Mouse (Mus musculus) frontal cortex, adult (tissue): ENCODE data around the gene Mipep.

Experiments
- ATAC-seq: cut with Nextera tagmentation; 2 replicates; pipeline ENCODE4 v1.9.2; 2017; ENCODE audit warnings: mild to moderate bottlenecking, moderate library complexity, mixed read lengths; ENCODE audit not compliant: low TSS enrichment

The Mipep gene

DNA sequence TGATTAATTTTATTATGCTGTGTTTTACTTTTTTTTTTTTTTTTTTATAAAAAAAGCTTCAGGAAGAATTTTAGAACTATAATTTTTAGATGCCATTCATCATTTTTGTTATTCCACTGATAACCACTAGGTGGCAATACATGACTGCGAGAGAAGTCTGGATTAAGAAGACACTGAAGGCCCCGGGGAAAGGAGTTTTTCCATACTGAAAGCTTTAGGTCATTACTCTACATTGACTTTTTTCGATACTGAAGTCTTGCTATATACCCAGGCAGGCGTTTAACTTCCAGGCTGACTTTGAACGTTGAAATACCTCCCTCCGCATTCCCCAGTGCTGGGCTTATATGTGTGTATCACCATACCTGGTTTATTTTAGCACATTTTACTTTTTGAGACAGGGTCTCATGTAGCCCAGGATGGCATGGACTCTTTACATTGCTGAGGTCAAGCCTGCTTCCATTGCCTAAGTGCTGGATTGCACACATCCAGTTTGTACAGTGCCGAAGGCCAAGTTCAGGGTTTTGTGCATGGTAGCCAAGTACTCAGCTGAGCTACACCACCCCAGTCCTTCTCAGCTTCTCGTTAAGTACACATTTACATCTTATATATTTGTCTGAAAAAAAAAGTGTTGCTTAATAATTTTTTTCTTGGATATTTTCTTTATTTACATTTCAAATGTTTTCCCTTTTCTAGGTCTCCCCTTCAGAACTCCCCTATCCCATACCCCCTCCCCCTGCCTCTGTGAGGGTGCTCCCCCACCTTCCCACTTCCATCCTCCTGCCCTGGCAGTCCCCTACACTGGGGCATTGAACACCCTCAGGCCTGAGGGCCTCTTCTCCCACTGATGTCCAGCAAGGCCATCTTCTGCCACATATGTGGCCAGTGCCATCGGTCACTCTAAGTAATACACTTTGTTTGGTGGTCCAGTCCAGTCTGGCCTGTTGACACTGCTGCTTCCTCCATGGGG, 15.7 kb downstream of the Mipep start:
- no peak; the same call in 1 of the 2 replicates for ATAC-seq

DNA sequence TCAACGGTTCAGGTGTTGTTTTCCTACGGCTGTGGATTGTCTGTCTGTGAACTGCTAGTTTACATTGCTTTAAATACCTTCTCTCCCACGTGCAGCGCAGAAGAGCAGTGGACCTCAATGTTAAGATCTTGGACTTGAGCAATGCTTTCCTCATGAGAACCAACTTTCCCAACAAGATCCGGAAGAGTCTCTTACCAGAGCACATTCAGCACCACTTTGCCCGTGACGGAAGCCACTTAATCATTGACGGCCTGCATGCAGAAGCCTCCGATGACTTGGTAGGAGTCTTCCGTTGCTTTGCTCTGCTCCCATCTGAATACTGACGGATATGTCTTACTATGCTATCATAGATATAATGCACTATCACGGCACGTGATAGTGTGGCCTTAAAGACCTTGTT, 17.7 kb downstream of the Mipep start:
- ATAC-seq: no peak

DNA sequence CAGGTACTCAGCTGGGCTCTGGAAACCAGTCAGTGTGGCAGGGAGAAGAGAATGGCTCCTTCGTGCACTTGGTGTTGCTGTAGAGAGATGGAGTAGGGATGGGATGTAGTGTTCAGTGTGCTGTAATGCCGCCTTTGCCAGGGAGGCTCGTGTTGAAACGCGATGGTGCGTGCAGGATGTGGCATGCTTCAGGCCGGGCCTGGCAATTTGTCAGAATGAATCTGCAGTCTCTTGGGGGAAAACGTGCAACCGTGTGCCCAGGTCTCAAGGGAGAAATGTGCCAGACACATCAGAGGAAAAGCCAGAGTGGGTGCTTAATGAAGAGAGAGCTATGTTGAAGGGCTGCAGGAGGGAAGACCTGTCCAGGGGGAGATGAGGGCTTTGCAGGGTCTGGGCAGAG, 20.6 kb downstream of the Mipep start:
- no peak for ATAC-seq

DNA sequence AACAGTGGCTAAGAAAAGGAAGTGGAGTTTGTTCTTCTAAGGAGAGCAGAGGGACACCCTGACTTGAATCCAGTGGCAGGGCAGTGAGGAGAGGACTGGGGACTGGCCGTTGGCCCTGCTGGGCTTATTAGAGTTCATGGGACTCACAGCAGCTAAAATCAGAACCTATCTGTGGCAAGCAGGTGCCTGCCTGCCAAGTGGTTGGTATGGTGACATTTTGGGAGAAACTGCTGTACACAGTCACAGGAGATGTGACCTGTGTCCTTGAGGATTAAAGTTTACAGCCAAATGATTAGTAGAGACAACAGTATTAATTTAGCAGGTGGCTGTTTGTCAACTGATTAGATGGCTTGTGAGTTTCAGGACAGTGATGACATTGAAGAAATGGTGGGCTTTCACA, 21.5 kb downstream of the Mipep start:
- no peak for ATAC-seq

DNA sequence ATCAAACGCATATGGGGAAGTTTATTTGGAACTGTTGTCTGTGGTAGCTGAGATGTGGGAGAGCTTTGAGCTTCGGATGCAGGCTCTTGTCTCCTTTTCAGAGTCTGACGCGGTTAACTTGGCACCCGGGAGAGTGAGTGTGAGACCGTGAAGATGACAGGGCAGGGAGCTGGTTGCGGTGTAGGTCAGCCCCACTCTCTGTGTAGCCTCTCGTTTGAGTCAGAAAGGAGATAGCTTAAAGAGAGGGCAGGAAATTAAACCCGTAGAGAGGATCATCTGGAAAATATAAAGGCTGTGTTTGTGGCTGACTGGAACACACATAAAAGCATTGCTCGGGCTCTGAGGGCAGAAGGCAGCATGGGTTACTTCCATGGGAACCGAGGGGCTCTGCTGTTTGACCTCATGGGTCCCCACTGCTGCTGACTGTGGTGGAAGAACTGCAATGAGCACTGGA, 22.5 kb downstream of the Mipep start:
- peak; percentile 62 for ATAC-seq

DNA sequence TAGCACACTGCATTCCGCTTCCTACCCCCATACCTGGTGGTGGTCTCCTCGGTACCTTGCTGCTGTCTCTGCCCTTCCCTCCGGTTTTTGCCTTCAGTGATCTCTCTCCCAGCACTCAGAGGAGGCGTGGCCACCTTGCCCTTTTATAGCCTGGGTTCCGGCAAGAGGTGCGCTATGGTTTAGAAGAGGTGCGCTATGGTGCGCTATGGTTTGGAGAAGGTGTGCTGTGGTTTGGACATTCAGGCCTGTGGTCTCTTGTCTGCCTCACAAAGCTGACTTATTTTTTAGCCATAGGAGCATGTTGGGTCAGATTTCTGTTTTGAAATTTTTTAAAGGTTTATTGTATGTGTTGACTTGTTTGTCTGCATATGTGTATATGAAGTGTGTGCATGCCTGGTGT, 25.5 kb downstream of the Mipep start:
- ATAC-seq: no peak

DNA sequence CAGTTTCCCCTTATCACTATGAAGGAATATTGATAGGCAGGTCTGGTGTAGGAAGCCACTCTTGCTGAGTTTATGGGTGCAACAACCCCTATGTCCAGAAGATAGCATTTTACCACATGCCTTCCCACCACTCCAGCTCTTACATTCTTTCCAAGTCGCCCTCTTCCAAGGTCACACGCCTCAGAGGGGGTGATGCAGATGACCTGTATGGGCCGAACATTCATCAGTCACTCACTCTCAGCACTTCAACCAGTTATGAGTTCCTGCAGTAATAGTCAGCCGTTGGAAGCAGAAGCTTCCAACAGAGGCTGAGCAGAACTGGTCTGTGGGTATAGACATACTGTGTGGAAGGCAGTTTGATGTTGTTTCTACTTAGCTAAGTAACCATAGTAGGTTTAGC, 27.2 kb downstream of the Mipep start:
- no peak for ATAC-seq

DNA sequence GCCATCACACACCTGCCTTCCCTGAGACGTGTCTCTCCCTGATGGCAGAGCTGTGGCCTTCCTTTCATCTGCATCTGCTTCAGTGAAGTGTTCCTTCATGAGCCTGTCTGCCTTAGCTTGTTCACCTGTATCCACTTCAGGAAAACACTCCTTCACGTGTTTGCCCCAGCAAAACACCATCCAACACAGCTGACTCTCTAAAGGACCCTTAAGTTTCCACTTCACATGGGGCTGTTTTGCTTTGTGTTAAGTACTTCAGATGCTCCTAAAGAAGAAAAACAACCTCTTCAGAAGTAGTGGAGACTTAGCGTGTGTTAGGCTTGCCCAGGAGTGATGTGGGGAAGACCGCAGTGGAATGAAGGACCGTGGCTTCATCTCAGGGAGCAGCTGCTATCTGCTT, 30.7 kb downstream of the Mipep start:
- no peak for ATAC-seq

DNA sequence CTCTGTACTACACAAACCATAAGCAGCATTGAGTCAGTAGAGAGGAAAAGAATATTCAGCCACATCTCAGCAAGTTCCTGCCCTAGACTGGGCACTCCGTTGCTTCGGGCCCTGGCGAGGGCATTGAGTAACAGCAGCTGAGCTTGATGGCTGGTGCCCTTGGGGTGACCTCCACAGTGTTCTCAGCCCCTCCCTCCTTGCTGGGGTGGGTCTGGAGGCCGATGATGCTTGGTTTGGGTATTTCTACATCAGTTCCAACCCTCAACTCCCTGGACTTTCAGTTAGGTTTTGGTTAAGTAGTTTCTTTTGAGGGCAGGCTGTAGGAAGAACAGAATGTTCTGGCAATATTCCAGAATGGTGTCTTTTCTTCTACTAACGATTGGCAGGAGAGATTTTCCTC, 33.7 kb downstream of the Mipep start:
- no peak for ATAC-seq

DNA sequence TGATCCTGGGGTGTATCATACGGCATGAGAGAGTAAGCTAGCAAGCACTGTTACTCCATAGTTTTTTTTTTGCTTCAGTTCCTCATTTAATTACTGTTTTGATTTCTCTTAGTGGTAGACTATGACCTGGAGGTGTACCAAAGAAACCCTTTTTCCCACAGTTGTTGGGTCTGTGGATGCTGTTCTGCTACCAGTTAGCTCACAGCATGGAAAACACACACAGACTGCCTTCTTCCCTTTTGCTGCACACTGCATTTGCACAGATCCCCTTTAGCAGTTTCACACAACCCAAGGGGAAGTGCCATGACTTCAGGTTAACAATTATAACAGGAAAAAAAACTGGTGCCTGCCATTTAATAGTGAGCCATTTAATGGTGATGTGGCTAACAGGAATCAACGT, 45.7 kb downstream of the Mipep start:
- ATAC-seq: no peak

DNA sequence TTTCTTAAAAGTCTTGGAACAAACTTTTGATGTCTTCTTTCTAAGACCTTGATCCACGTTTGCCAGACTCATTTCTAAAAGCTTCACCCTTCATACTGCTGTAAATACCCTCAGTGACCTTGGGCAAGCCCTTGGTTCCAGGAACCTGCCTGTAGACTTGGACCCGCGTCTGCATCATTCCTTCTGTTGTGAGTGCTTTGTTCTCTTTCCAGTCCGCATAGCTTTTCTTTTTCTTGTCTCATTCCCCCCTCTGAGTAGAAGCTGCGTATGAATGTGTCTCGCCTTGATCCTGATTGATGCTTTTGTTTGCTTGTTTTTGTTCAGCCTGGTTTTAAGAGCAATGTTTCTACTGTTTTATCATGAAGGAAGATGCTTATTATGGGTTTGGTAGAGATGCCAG, 52.3 kb downstream of the Mipep start:
- no peak for ATAC-seq

DNA sequence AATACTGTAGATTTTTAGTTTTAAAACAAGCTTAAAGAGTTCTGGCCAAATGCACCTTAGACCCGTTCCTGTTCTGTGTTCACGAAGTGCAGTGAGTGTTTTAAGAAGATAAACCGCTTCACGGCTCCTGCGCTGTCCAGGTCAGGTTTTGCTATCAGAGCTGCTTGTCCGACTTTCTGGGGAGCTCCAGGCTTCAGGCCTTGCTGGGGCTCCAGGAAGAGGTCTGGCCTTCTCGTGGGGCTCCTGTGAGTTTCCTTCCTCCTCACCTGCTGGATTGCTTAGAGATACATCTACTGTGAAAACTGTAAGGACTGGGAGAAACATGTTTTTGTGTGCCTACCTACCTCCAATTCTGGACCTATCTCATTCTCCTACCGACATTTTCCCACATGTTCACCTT, 55.3 kb downstream of the Mipep start:
- no peak for ATAC-seq

DNA sequence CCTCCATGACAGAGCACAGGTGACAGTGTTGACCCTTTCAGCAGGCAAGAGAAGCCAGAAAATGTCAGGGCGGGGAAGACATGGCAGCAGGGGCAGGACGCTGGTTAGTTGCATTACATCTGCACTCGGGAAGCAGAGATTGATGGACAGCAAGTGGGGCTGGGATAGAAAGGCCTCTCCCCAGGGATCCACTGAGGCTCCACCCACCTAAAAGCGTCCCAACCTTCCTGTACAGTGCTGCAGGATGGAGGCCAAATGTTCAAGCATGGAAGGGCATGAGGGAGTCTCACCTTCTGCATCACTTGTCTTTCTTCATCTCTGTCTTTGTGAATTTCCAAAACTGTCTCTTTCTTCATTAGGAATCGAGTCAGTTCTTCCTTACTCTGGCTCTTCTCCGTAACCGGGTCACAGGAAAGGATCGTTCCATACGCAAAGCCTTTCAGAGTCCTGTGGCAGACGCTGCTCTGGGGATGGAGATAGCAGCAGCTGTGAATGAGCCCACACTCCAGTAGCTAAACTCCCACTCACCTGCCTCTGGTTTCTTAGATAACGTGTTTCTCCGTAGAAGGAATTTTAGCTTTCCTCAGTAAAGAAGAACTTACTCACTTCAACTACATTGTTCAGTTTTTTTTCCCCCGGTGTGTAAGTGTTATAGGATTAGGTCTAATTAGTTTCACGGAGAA, 57.7 kb downstream of the Mipep start:
- peak; percentile 98 for ATAC-seq

DNA sequence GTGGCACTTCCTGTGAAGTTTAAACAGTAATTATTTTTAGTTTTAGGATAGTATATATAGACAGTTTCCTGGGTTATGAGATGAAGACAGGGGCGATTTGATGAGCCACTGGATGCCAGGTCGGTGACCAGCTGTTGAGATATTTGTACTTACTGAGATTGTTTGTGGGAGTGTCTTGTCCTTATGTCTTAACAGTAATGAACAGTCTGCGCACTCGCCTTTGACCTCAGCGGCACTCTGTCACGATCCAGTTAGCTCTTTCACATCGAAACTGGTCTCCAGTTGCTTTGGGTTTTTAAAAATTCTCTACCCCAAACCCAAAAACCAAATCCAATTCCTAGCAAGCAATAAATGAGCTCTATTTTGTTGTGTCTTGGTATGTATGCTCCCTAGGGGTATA, 59.2 kb downstream of the Mipep start:
- ATAC-seq: no peak

DNA sequence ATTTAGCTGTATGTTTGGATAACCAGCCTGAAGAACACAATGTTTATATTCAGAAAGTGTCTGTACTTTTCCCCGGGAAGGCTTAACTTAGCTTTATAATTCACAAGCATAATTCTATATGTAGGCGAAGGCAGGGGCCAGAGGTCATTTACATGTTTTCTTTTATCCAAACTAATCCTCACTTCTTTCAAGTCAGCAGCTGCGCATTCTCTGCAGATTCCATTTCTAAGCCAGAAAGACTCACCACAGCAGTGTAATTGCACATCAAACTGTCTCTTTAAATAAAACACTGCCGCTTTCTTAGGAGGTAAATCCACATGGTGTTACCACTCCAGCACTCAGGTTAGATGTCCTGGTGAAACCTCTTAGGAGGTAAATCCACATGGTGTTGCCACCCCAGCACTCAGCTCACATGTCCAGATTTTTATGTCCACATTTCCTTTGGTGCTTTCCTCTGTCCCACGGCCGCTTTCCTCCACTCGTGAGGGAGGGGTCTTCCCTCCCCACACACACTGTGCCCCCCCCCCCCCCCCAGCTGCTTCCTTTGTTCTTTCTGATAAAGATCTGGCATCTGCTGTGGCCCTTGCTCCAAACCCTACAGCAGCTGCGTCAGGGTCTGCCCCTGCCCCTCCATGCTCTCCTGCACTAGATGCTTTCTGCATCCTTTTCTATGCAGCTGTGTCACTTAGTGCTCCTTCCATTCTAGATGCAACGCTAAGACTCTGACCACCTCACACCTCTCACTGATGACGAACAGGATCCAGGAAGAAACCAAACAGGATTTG, 61.1 kb downstream of the Mipep start:
- no peak for ATAC-seq

DNA sequence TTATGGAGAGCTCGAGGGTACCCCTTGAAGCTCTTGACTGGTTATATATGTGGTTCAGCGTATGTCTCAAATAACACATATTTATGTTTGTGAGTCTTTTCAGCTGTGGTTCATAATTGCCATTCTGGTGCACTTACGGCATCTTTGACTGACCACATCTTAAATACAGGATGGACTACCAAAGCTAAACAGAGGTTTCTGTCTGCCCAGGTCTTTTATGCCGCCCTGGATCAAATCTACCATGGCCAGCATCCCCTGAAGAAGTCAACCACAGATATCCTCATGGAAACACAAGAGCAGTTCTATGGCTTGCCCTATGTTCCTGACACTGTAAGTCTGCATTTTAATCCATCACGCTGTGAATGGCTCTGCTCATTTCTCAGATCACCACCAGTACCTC, 61.8 kb downstream of the Mipep start:
- no peak for ATAC-seq

DNA sequence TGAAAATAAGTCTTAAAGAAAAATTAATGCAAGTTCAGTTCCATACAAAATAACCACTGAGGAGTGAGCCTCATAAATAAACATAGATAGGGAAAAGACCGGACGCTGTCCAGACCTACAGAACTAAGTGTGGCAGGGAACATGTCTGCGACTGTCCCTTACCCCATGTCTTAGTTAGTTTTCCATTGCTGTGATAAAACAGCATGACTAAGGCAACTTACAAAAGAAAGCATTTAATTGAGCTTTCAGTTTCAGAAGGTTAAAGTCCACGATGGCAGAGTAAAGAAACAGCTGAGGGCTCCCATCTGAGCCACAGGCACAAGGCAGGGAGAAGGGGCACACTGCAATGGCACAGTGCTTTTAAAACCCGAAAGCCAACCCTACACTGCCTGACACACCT, 63.8 kb downstream of the Mipep start:
- ATAC-seq: no peak

DNA sequence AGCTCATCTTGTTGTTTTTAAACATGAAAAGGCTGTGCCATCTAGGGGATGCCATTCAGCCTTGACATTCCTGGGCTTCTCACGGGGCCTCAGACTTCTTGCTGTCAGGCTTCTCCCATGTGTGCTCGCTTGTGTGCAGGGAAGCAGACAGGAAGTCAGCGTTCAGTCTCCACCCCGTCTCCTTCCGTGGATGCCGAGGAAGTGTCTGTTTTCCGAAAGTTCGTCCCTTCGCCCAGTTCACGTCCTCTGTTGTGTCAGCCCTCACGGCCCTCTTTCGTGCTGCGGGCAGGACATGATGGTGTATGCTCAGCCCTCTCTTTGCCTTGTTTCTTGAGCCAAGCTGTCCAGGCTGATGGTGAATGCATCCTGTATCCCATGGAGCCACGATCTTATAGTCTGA, 65.7 kb downstream of the Mipep start:
- ATAC-seq: no peak

DNA sequence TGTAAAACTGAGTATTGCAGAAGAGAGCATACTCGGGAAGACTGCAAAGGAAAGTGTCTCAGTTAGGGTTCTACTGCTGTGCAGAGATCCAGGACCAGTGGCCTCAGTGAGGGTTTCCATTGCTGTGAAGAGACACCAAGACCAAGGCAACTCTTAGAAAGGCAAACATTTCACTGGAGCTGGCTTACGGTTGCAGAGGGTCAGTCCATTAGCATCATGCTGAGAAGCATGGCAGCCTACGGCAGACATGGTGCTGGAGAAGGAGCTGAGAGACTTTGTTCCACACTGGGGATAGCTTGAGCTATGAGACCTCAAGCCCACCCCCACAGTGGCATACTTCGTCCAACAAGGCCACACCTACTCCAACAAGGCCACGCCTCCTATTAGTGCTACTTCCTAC, 67.3 kb downstream of the Mipep start:
- ATAC-seq: no peak

DNA sequence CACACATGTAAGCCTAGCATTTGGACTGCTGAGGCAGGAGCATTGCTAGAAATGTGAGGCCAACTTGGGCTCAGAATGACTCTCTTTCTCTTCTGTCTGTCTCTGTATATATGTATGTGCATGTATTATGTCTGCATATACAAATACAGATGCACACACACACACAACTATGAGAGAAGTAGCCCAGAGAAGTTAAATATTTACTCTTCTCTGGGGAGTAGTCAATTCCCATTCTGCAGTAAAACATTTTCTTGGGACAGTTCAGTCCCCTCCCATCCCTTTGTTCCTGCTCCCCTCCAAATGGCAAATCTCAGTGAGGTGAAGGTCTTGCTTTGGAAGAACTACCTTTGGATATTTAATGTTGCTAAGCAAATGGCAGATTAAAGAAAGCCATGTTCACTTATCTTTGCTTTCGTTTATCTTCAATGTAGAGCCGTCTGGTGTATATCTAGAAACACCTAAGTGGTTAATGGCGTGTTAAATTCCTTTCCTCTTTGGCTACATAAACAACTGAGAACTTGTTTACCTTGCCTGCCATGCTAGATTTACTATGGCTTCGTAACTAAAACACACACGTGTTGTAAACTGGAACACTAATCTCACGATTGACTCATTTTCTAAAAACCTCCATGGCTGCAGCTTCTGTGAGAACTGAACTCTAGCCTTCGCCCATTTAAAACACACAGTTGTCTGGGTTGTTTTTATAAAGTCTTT, 72.0 kb downstream of the Mipep start:
- ATAC-seq: no peak

DNA sequence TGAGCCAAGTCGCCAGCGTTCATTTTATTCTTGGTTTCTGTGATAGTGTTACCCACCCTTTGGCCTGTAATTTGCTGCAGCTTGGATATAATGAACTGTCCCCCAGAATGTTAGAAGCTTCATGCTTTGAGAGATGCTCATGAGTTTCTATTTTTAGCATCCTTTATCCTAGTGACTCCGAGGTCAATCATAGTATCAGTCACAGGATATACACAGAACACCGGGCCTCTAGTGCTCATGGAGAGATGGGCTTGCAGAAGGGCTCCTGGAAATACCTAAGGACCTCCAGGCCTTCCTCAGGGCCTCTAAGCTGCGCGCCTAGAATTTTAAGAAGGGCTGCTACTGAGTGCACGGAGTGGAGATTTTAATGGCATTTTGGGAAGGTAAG, 72.5 kb downstream of the Mipep start:
- ATAC-seq: no peak

DNA sequence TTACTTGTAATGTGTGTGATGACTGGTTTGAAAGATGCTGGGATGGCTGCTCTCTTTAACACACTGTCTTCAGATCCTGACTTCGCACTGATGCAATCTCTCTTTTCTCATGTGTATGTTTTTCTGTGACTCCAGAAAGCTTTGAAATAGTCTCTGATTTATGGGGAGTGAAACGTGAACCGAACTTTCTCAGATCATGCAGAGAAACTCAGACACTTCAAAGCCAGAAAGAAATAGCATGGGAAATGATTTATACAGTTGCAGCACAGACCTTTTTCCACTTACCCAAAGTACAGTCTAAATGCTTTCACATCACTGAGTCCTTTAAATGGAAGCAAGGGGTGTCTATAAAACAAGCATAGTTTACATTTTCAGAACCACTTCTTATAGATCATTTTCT, 79.0 kb downstream of the Mipep start:
- ATAC-seq: no peak
